Mouse (Mus musculus) left cerebral cortex, postnatal 14 days (tissue): ENCODE measurements at regions not wholly inside any gene's neighbourhood (a gene's known extent, or its start where the extent isn't known, plus 50 kb on each side); places are given as distances from the start of the nearest gene placed in this dataset.

Source experiments
- DNase-seq, 2 experiments: peaks; one replicate each; pipeline ENCODE4 v3.0.0; 2021 to 2022; ENCODE audit warnings: low spot score in 2 of 2, mixed read lengths in 1 of 2
- intact Hi-C: fragments of 180-260 bp; cut with DNase I; formaldehyde crosslinking; loops from one replicate; pipeline ENCODE4 v1.15.1; 2025

GRCm38 (mm10) chr3:132237344-132237743, 152.3 kb downstream of the Dkk2 start:
- intact Hi-C loops = no loop called here
- no peak for DNase-seq

- DNase-seq = no peak
- intact Hi-C loops = no loop called here
Observed at GRCm38 (mm10) chr3:132257834-132258233, 172.7 kb downstream of the Dkk2 start.

- intact Hi-C loops = no loop called here
- DNase-seq = peak; percentile 12 to 31
Observed at GRCm38 (mm10) chr3:132269641-132270040, 184.5 kb downstream of the Dkk2 start.

- DNase-seq = no peak
- intact Hi-C loops = no loop called here
Observed at GRCm38 (mm10) chr3:132274786-132275185, 189.7 kb downstream of the Dkk2 start.

DNA sequence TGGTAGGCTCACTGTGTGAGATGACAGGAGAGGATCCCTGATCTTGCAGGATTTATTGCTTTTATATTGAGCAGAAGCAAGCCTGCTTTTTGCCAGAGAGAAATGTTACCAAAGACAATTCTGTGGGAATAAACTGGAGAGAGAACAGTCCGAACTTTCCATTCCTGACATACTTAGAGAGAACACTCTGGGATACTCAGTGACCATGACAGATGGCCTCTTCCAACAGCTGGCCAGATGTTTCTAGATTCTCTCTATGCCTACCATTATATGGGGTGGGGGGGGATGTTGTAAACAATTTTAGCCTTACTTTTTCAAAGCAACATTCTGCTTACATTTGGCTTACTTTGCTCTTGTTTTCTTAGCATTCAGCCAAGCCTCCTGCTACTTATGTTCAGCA, 192.7 kb downstream of the Dkk2 start:
- intact Hi-C loops = no loop called here
- no peak for DNase-seq

- no peak for DNase-seq
- intact Hi-C loops = no loop called here
Observed at GRCm38 (mm10) chr3:132287714-132288113, 202.6 kb downstream of the Dkk2 start.

GRCm38 (mm10) chr3:132326961-132327360, 241.9 kb downstream of the Dkk2 start:
- intact Hi-C loops = no loop called here
- no peak for DNase-seq

GRCm38 (mm10) chr3:132343625-132344024, 258.5 kb downstream of the Dkk2 start:
- DNase-seq = no peak
- intact Hi-C loops = no loop called here

GRCm38 (mm10) chr3:132345856-132346255, 260.8 kb downstream of the Dkk2 start:
- DNase-seq = no peak
- intact Hi-C loops = no loop called here

- DNase-seq = no peak
- intact Hi-C loops = no loop called here
Observed at GRCm38 (mm10) chr3:132349602-132350001, 264.5 kb downstream of the Dkk2 start.

DNA sequence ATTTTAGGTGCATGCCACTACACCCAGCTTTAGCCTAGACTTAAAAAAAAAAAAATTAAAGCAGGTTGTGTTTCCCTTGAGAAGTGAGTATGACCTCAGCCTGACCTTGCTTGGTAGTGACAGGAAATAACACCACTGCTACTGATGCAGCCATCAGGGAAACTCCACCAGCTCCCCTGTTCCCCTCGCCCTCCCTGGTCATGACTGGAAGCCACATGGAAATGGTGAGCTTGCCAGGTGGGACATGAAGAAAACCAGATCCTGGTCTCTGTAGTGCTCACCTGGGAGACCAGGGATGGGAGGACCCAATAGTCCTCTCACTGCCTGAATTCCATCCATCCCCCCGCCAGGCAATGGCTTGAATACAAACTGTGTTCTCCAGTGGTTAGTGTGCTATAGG, 268.1 kb downstream of the Dkk2 start:
- intact Hi-C loops = no loop called here
- DNase-seq = no peak

- no peak for DNase-seq
- intact Hi-C loops = no loop called here
Observed at GRCm38 (mm10) chr3:132359596-132359995, 270.0 kb upstream of the Gimd1 start.

DNA sequence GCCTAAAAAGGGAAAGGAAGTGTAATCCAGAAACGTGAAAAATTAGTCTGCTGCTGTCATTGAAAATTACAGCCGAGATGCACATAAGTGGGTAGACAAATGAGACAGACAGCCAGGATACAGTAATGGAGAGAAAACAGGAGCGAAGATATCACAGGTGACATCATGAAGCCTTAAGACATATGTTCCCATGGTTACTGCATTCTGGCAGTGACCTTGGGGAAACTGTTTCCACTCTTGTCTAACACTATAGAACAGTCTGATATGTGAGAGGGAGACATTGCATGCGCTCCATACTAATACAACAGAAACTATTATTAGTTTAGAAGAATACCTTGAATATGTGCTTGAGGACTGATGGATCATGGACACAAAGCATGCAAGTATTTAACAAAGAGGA, 254.0 kb upstream of the Gimd1 start:
- DNase-seq = no peak
- intact Hi-C loops = no loop called here

GRCm38 (mm10) chr3:132417742-132418141, 211.9 kb upstream of the Gimd1 start:
- intact Hi-C loops = no loop called here
- no peak for DNase-seq

DNA sequence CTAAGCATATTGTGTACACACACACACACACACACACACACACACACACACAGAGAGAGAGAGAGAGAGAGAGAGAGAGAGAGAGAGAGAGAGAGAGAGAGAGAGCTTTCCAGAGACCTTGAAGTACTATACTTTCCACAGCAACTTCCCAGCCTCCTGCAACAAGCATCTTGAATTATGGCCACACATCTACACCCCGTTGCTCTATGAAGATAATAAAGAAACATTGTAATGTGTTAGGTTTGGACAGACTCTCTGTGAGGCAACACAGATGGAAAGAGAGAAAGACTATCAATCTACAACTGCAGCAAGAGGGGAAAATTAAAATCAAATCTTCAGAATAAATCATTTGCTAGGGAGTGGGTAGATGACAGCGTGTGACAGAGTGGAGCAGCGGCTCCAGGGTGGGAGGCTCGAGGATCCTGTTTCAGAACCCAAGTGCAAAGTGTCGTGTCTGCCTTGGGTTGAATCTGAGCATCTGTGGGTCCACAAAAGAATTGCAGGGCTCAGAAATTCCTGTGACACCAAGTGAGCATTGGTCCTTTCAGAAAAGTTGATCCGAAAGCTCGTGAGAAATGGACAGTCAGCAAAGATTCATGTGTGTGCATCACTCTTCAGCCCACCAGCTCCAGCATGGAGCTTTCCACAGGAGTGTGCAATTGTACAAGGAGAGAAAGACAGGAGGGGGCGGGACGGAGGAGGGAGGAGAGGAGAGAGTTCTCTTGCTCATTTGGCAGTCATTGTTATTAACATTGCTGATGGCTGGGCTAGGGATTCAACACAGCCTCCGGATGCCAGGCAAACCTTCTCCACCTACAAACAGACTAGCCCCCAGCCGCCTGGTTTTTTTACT, 203.6 kb upstream of the Gimd1 start:
- no peak for DNase-seq
- intact Hi-C loops = no loop called here

GRCm38 (mm10) chr3:132427244-132427643, 202.4 kb upstream of the Gimd1 start:
- intact Hi-C loops = no loop called here

GRCm38 (mm10) chr3:132428148-132428547, 201.5 kb upstream of the Gimd1 start:
- intact Hi-C loops = no loop called here
- DNase-seq = no peak

More at GRCm38 (mm10) chr3:132427244-132427643, 202.4 kb upstream of the Gimd1 start:
- DNase-seq = no peak

DNA sequence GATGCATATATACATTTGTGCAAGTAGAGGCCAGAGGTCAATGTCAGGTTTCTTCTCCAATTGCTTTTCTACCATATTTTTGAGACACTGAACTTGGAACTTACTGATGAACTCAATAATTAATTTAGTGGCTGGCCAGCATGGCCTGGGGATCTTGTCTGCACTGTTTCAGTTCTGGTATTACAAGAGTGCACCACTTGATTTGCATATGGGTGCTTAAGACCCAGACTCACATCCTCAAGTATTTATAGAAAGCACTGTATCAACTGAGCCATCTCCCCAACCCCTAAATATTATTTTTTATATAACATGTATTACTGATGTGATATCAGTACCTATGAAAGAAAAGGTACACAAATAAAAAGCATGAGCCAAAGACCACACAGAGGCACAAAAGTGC, 197.8 kb upstream of the Gimd1 start:
- no peak for DNase-seq
- intact Hi-C loops = no loop called here

DNA sequence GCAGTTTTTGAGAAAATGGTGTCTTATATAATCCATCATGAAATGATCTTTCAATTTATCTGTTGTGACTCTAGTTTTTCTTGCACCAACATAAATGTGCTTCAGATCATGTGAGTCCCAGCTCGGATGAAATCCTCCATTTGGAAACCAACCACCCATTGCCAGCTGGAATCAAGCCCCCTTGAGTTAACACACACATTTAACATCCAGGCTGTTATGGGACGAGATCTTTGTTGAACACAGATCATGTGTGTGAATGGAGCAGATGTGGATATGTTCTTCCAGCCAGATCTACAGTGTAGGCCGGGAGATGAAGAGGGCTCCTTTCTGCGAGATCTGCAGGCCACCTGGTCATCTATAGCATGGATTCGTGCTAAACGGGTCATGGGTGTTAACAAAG, 188.4 kb upstream of the Gimd1 start:
- DNase-seq = no peak
- intact Hi-C loops = no loop called here

DNA sequence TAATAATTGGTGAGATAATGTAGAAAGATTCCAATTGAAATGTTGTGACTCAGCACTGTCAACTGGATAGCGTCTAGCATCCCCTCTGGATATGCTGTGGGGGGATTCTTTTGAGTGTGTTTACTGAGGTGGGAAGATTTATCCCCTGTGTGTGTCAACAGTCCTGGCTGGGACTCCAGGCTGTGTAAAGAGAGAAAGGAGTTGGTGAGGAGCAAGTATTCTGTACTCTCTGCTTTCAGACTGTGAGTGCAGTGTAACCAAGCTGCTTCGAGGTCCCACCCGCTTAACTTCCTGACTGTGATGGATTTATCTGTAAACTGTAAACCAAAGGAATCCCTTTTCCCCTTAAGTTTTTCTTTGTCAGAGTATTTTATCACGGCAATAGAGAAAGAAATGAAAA, 175.7 kb upstream of the Gimd1 start:
- intact Hi-C loops = no loop called here
- no peak for DNase-seq

DNA sequence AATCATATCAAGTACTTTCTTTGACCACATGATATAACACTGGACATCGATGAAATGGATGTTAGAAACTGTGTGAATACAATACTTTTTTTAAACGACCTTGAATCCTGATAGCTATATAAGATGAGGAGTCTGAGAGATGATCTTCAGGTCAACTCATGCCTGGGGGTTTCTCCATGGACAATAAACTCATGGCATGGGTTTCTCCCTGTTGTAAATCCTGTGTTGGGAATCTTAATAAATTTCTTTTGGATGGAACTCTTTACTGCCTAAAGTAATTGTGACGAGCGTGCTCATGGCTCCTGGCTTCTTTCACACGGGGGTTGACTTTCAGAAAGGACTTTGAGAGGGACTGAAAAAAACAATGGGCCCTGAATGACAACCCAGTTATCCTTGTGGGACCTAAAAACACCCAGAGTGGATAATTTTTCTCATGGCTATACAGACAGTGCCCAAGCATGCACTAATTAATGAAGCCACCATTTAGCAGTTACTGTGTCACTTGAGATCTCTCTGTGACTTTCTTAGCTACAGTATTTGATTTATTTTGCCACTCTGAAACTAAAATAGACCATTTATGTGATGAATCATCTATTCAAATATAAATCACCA, 167.2 kb upstream of the Gimd1 start:
- DNase-seq = no peak
- intact Hi-C loops = no loop called here
